Mouse (Mus musculus) testis, adult 2 months (tissue): ENCODE results near the gene Upk1a. TPM values are rescaled to one million over a fixed set of nuclear protein-coding genes. Genes with fewer than 3 reads are reported as not detected.
A peak's percentile ranks its signal among the peaks of the same experiment; 100 is the strongest.

Experiments
- H3K27ac ChIP-seq: fragments of 200-500 bp; 2 replicates; pipeline ENCODE4 v1.5.1; 2012; ENCODE audit warnings: low read depth, low read length; ENCODE audit not compliant: control insufficient read depth, insufficient read depth
- H3K27me3 ChIP-seq: fragments of 200-500 bp; 2 replicates; pipeline ENCODE4 v1.6.1; 2012; ENCODE audit warnings: mild to moderate bottlenecking, low read length, moderate library complexity; ENCODE audit not compliant: control insufficient read depth, insufficient read depth
- H3K36me3 ChIP-seq: fragments of 200-500 bp; 2 replicates; pipeline ENCODE4 v1.6.1; 2012; ENCODE audit warnings: mild to moderate bottlenecking, low read length; ENCODE audit not compliant: control insufficient read depth, insufficient read depth
- H3K4me1 ChIP-seq: fragments of 200-500 bp; 2 replicates; pipeline ENCODE4 v1.6.1; 2012; ENCODE audit warnings: low read length; ENCODE audit not compliant: control insufficient read depth, insufficient read depth
- H3K4me3 ChIP-seq: fragments of 200-500 bp; 2 replicates; pipeline ENCODE4 v1.5.1; 2012; ENCODE audit warnings: low read depth, mild to moderate bottlenecking, low read length, moderate library complexity, mixed read lengths; ENCODE audit not compliant: control insufficient read depth
- CTCF ChIP-seq: fragments of 200-500 bp; IDR thresholded peaks from 2 replicates; pipeline ENCODE4 v1.5.1; 2012; ENCODE audit warnings: low read depth, mild to moderate bottlenecking, inconsistent platforms, low read length, moderate library complexity; ENCODE audit not compliant: control insufficient read depth, insufficient read depth, insufficient replicate concordance
- POLR2A ChIP-seq: fragments of 200-500 bp; IDR thresholded peaks from 2 replicates; pipeline ENCODE4 v1.6.1; 2012; ENCODE audit warnings: low read depth, mild to moderate bottlenecking, inconsistent platforms, low read length, moderate library complexity; ENCODE audit not compliant: control insufficient read depth
- polyA plus RNA-seq: library from polyadenylated mRNA; depleted of rRNA; stranded (reverse); fragments of >200 nt; gene quantifications from 2 replicates; pipeline ENCODE4 v1.2.3, GENCODE M21; 2012; rRNA removed

Upk1a gene
- polyA plus RNA-seq, 1 experiment, result 6.5 TPM

- H3K27ac ChIP-seq, result peak overlapping the region; percentile 41; the same call in 1 of the 2 replicates
- 0 out of 2 replicates have a peak, but pooled peaks have one; percentile 11 for TF ChIP-seq CTCF
- TF ChIP-seq POLR2A, result no peak
- H3K4me1 ChIP-seq, result peaks cover 28% of the 10 kb centered on the region
- H3K36me3 ChIP-seq, result no peaks in the 10 kb centered on the region; the same call in 1 of the 2 replicates
- peak overlapping the region; percentile 100 for H3K4me3 ChIP-seq
- no peaks in the 10 kb centered on the region for H3K27me3 ChIP-seq
Measured at GRCm38 (mm10) chr7:30553810-30554584, 58.6 kb downstream of the Upk1a start.

Other genes with a start within 250 kb of the Upk1a start
- gene Tyrobp, start 199.1 kb downstream of the Upk1a start, polyA plus RNA-seq, result 7.0 and 9.1 TPM in 2 replicates
- gene Hcst, start 193.0 kb downstream of the Upk1a start, polyA plus RNA-seq, result 0.93 TPM in 1 of 2 replicates, not detected in the other
- 0.36 and 0.52 TPM in 2 replicates for gene Nfkbid, start 191.1 kb downstream of the Upk1a start, polyA plus RNA-seq
- gene Aplp1, start 167.3 kb downstream of the Upk1a start, polyA plus RNA-seq, result 15.1 and 15.6 TPM in 2 replicates
- gene Kirrel2, start 155.2 kb downstream of the Upk1a start, polyA plus RNA-seq, result 0.31 TPM in 1 of 2 replicates, not detected in the other
- gene Nphs1, start 154.5 kb downstream of the Upk1a start, polyA plus RNA-seq, result 0.07 and 0.12 TPM in 2 replicates
- 0.10 TPM in 1 of 2 replicates, not detected in the other for gene Prodh2, start 119.2 kb downstream of the Upk1a start, polyA plus RNA-seq
- 136 TPM in 2 replicates for gene Arhgap33, start 77.8 kb downstream of the Upk1a start, polyA plus RNA-seq
- gene Hspb6, start 60.7 kb downstream of the Upk1a start, polyA plus RNA-seq, result 74.3 and 82.9 TPM in 2 replicates
- 33.9 and 37.5 TPM in 2 replicates for gene Proser3, start 60.5 kb downstream of the Upk1a start, polyA plus RNA-seq
- gene Lin37, start 53.0 kb downstream of the Upk1a start, polyA plus RNA-seq, result 39.9 and 47.0 TPM in 2 replicates
- 51.9 and 52.2 TPM in 2 replicates for gene U2af1l4, start 49.5 kb downstream of the Upk1a start, polyA plus RNA-seq
- 0.58 and 0.80 TPM in 2 replicates for gene Gm49396, start 49.5 kb downstream of the Upk1a start, polyA plus RNA-seq
- 147 and 167 TPM in 2 replicates for gene Psenen, start 49.2 kb downstream of the Upk1a start, polyA plus RNA-seq
- 0.80 and 1.0 TPM in 2 replicates for gene Igflr1, start 47.4 kb downstream of the Upk1a start, polyA plus RNA-seq
- 56.1 and 61.0 TPM in 2 replicates for gene Kmt2b, start 24.1 kb downstream of the Upk1a start, polyA plus RNA-seq
- gene Zbtb32, start 13.9 kb downstream of the Upk1a start, polyA plus RNA-seq, result 180 and 203 TPM in 2 replicates
- gene Cox6b1, start 13.3 kb upstream of the Upk1a start, polyA plus RNA-seq, result 51.8 and 74.9 TPM in 2 replicates
- 7.9 and 8.4 TPM in 2 replicates for gene Etv2, start 23.0 kb upstream of the Upk1a start, polyA plus RNA-seq
- 27.1 and 33.0 TPM in 2 replicates for gene Rbm42, start 37.5 kb upstream of the Upk1a start, polyA plus RNA-seq
- 21.1 and 22.4 TPM in 2 replicates for gene Haus5, start 52.1 kb upstream of the Upk1a start, polyA plus RNA-seq
- gene Pmis2, start 58.8 kb upstream of the Upk1a start, polyA plus RNA-seq, result 142 and 177 TPM in 2 replicates
- gene 2200002J24Rik, start 86.1 kb upstream of the Upk1a start, polyA plus RNA-seq, result 88.8 and 103 TPM in 2 replicates
- gene Atp4a, start 99.4 kb upstream of the Upk1a start, polyA plus RNA-seq, result 2.7 TPM in 2 replicates
- gene Tmem147, start 116.7 kb upstream of the Upk1a start, polyA plus RNA-seq, result 161 and 171 TPM in 2 replicates
- 4,298 and 4,420 TPM in 2 replicates for gene Gapdhs, start 130.8 kb upstream of the Upk1a start, polyA plus RNA-seq
- 4.6 and 4.7 TPM in 2 replicates for gene Sbsn, start 138.6 kb upstream of the Upk1a start, polyA plus RNA-seq
- gene Dmkn, start 150.9 kb upstream of the Upk1a start, polyA plus RNA-seq, result 7.1 and 9.2 TPM in 2 replicates
- 0.41 TPM in 1 of 2 replicates, not detected in the other for gene Krtdap, start 175.0 kb upstream of the Upk1a start, polyA plus RNA-seq
- 0.09 and 0.14 TPM in 2 replicates for gene Ffar2, start 210.9 kb upstream of the Upk1a start, polyA plus RNA-seq
- not detected in 2 replicates for gene Ffar3, start 243.3 kb upstream of the Upk1a start, polyA plus RNA-seq
- gene Ffar1, start 248.7 kb upstream of the Upk1a start, polyA plus RNA-seq, result 0.55 and 0.62 TPM in 2 replicates